Mouse (Mus musculus) monocyte, adult 2 months (primary cell): ENCODE results near the gene Gm47289.

Experiments
- DNase-seq, 2 experiments: peaks; one replicate each; pipeline ENCODE4 v3.0.0; 2022; ENCODE audit warnings: low spot score in 2 of 2, low read depth in 1 of 2

The Gm47289 gene

DNA sequence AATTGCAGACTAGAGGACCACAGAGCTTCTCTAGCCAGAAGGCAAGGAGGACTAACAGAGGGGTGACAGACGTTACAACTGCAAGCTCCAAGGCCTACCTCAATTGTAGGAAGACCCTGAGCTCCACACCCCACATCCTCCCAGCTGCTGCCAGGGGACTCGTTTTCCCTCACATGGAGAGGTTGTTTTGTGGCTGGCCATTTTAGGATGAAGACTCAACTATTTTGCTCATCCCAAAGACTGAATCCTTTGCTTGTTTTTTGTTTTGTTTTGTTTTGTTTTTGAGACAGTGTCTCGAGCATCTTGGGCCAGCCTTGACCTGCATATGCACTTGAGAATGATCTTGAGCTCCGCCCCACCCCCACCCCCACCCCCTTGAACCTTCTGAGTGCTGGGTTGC, at the start of gene Gm47289:
Gm47289 (plus strand) TSS at position 301 of the 400 bp plus-strand sequence.
- DNase-seq, result no peak

DNA sequence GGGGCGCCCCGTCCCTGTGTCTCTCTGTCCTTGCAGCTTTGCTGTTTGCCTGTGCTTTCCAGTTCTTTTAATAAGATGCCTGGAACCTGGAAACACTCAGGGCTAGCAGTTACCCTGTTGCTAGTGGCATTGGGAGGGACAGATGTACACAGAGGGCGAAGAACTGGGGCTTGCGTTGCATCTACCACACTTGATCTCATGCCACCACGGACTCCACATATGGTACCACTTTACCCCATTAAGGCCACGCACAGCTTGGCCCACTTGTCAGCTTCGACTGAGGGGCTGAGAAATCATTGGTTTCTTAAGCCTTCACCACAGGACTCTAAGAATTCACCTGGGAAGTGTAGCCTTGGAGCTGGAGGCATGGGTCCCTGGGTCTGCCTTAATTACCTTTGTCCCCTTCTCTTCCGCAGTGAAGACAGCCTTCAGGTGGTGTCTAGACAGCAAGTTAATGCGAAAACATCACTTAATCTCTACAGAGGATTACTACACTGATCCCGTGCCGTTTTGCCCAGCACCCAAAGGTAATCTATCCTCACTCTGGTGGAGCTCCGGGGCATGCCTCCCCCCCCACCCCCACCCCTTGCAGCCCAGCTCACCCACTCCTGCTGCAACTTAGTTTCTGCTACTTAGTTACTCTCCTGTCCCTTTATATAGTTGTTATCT, 49.1 kb upstream of the Gm47289 start:
- DNase-seq, result no peak

DNA sequence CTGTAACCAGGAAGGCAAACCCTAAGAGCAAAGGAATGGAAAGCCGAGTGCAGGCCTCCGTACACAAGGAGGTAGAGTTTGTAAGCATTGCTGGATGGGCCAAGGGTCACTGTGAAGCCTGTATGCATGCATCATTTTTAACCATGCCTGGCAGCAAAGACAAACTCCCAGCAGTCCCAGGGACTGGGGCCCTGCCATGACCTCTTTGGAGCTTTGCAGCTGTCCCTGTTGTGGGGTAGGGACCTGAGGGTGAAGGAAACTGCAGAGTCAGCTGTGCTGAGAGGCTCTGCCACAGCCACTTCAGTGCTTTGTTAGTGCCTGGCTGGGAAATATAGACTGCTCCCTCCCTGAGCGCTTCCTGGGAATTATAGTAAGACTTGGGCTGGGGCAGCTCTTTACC, 48.3 kb upstream of the Gm47289 start:
- DNase-seq, result no peak

DNA sequence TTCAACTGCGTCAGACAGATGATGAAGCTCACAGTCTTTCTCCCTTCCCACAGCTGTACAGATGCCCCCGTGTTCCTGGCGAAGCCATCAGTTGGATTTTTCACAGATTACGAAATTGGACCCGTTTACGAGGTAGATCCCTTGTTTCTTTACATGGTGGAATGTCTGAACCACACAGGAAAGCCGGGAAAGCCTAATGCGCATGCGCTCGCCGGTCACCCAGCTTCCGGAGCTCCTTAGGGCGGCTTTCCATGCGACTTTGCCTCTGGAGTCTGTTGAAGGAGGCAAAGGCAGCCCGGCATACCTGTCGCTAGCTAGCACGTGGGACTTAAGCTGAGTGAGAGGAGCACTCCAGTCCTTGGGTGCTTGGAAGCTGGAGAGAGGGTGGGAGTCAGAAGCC, 44.0 kb upstream of the Gm47289 start:
- no peak for DNase-seq

- DNase-seq, result no peak
These were observed 39.4 kb upstream of the Gm47289 start for GRCm38 (mm10) chr9:119119409-119120167.

DNA sequence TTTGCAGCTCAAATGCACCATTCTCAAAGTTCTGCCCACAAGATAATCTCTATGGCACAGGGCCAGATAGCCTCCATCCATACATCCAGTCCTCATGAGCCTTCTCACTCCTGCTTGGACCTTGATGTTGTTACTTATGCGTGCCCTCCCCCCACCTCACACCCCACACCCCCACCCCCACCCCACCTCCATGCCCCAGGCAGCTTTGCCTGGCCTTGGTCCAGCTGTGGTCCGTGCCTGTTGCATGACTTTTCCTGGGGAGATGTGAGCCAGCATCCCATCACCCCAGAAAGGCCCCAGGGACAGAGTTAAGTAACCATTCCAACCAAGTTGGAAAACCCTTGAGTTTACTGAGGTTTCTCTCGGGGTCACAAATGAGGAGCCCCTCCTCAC, 38.8 kb upstream of the Gm47289 start:
- DNase-seq, result no peak

GRCm38 (mm10) chr9:119122596-119123369, 36.2 kb upstream of the Gm47289 start:
- no peak for DNase-seq

- DNase-seq, result no peak
These were observed 30.4 kb upstream of the Gm47289 start for GRCm38 (mm10) chr9:119128436-119129181.

GRCm38 (mm10) chr9:119130692-119131091, 28.3 kb upstream of the Gm47289 start:
- DNase-seq, result no peak

DNA sequence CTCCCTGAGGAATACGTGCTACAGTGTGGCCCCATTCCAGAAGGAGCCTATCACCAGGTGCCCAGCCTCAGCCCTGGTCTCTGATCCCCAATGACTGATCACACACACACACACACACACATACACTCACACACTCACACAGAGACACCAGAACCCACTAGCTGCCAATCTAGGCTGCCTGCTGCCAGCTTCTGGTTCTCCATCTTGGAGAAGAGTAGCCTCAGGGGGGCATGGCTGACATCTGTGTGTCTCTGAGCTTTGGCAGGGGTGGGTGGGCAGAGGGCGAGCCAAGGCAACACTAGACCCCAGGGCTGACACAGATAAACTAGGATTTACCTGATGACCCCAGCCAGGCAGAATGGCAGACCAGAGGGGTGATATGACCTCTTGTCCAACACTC, 20.1 kb upstream of the Gm47289 start:
- DNase-seq, result no peak

GRCm38 (mm10) chr9:119142066-119142465, 16.9 kb upstream of the Gm47289 start:
- no peak for DNase-seq

GRCm38 (mm10) chr9:119143372-119143771, 15.6 kb upstream of the Gm47289 start:
- DNase-seq, result no peak

GRCm38 (mm10) chr9:119144696-119145095, 14.3 kb upstream of the Gm47289 start:
- DNase-seq, result no peak

- DNase-seq, result no peak
These were observed 13.8 kb upstream of the Gm47289 start for GRCm38 (mm10) chr9:119145137-119145536.

- no peak for DNase-seq
These were observed 13.3 kb upstream of the Gm47289 start for GRCm38 (mm10) chr9:119145638-119146037.

GRCm38 (mm10) chr9:119146098-119146770, 12.7 kb upstream of the Gm47289 start:
- DNase-seq, result no peak

DNA sequence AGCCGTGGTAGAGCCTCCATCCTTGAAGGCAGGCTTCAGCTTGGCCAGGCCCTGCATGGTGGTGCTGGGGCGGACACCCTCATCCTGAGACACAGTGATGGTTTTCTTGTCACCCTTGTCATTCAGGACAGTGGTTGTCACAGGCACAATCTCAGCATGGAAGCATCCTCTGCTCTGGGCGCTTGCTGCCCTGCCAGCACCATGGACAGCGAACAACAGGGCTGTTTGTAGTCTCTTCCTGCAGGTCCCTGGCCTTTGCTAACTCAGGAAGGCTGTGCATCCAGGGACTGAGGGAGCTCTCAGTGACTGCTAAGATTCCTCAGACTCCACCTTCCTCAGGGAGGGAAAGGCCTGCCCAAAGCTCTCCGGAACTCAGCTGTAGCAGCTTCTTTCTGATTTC, 9.4 kb upstream of the Gm47289 start:
- no peak for DNase-seq

DNA sequence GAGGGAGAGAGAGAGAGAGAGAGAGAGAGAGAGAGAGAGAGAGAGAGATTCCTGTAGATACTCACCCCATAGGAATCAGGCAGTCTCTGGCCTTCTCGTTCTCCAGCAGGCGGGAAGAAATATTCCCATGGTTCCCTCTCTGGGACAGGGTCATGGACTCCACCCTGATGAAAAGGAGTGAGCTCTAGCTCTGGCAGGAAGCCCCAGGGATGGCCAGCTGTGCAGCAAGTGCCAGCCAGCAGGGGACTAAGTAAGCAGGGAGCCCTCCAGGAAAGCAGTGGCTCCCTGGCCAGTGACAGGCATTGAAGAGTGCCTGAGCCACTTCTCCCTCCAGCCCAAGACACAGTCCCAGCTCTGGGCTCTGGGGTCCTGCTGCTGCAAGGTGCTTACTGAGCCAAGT, 7.2 kb upstream of the Gm47289 start:
- DNase-seq, result no peak

DNA sequence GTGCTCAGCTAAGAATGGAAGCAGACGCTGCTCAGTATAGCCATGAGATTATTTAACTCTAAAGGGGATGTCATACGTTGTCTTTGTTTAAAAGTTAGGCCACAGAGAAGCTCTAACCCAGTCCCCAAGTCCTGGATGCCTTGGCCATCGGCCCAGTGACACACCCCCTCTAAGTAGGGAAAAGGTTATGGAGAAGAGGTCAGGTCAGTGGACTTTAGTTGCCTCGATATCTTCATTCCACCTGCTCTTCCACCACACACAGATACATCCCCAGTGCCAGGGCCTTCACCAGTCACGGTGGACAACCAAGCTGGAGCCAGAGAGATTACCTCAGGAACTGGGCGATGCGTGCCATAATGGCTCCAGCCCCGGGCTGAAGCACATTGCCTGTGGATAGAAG, 3.5 kb upstream of the Gm47289 start:
- no peak for DNase-seq

GRCm38 (mm10) chr9:119155826-119156225, 3.1 kb upstream of the Gm47289 start:
- DNase-seq, result no peak
